Comparison of ENCODE assay signal across 1 mouse cellular context in genomic region chr2:156842711-156843110, GRCm38 (mm10).
TF ChIP-seq lines count a peak whose summit lies in the region.

No protein-coding gene starts in this region.

TF ChIP-seq in CH12.LX, 34 proteins besides CTCF, POLR2A, EP300 and RAD21 (continued from another document):
- TF ChIP-seq JUN (IDR thresholded peaks at IDR 0.05; ENCODE audit: insufficient read depth, low read depth, low read length) = no peak
- TF ChIP-seq HCFC1 (IDR thresholded peaks at IDR 0.05; ENCODE audit: low read depth, low read length) = no peak
- TF ChIP-seq MAZ (IDR thresholded peaks at IDR 0.05; ENCODE audit: low read depth, low read length) = no peak
- TF ChIP-seq TCF12 (IDR thresholded peaks at IDR 0.05; ENCODE audit: low read depth, low read length) = no peak
- TF ChIP-seq ZC3H11A (IDR thresholded peaks at IDR 0.05; ENCODE audit: low read depth, low read length) = no peak
- no peak for TF ChIP-seq CHD1 (IDR thresholded peaks at IDR 0.05; ENCODE audit: low read depth, low read length)
- no peak for TF ChIP-seq ZNF384 (IDR thresholded peaks at IDR 0.05; ENCODE audit: low read depth, low read length)
- no peak for TF ChIP-seq SMC3 (IDR thresholded peaks at IDR 0.05; ENCODE audit: low read depth, low read length)
- no peak for TF ChIP-seq MXI1 (IDR thresholded peaks at IDR 0.05; ENCODE audit: low read depth, low read length)
- TF ChIP-seq RCOR1 (conservative IDR thresholded peaks at IDR 0.05; ENCODE audit: low read depth, low read length) = no peak
- no peak for TF ChIP-seq GABPA (IDR thresholded peaks at IDR 0.05; ENCODE audit: insufficient replicate concordance, low read depth, low read length)
- no peak for TF ChIP-seq NELFE (IDR thresholded peaks at IDR 0.05; ENCODE audit: low read depth, low read length)
- no peak for TF ChIP-seq USF2 (conservative IDR thresholded peaks at IDR 0.05; ENCODE audit: low read depth, low read length)
- no peak for TF ChIP-seq MAX (IDR thresholded peaks at IDR 0.05; ENCODE audit: low read length)
- TF ChIP-seq ETS1 (conservative IDR thresholded peaks at IDR 0.05; ENCODE audit: low read depth, low read length) = no peak
- TF ChIP-seq ZKSCAN1 (IDR thresholded peaks at IDR 0.05; ENCODE audit: borderline replicate concordance, low read depth, low read length) = no peak
- no peak for TF ChIP-seq IRF4 (IDR thresholded peaks at IDR 0.05; ENCODE audit: low read depth, low read length)
- no peak for TF ChIP-seq USF1 (IDR thresholded peaks at IDR 0.05; ENCODE audit: low read depth, low read length)
